In the genomic region with DNA sequence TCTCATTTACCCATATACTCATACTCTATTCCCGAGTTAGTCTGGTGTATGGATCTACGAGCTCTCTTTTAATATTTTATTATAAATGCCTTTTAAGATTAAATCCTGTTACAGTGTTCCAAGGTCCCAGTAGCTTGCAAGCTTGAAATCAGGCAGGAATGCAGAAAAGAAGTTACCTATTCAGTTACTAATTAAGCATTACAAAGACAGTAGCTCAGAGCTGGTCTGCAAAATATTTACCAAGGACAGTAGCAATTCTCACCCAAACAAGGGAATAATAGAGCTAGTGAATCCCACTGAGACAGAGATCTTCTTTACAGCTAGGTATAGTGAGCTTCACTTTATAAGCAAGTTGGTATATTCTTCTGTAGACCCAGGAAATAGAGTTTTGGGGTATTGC, we compare ENCODE assay signal across 31 mouse cellular contexts. TPM values are rescaled to one million over a fixed set of nuclear protein-coding genes. Genes with fewer than 3 reads are reported as not detected.
"Had no signal": no experiment of that assay in that cellular context is flagged by ENCODE, and none has a peak within 500 bp of the region (broad histone marks: within the 10 kb centered on the region; RNA-seq: fewer than 3 reads in every experiment).

No protein-coding gene starts in this region.

RNA-seq across cellular contexts. Expression of a gene that starts 46.3 kb away (rescaled TPM):
- polyA plus RNA-seq: limb, embryonic 10.5 days; limb, embryonic 11.5 days; limb, embryonic 12.5 days; limb, embryonic 13.5 days; limb, embryonic 14.5 days; limb, embryonic 15.5 days; liver, adult 2 months; liver, embryonic 11.5 days; liver, embryonic 12.5 days; liver, embryonic 13.5 days; liver, embryonic 14.5 days; liver, embryonic 15.5 days; liver, embryonic 16.5 days; liver, postnatal 0 days; lung, adult 2 months; lung, embryonic 14.5 days; lung, embryonic 15.5 days; lung, embryonic 16.5 days; lung, postnatal 0 days; macrophage; midbrain, embryonic 10.5 days; midbrain, embryonic 11.5 days; midbrain, embryonic 12.5 days; midbrain, embryonic 13.5 days; midbrain, embryonic 14.5 days; midbrain, embryonic 15.5 days; midbrain, embryonic 16.5 days; midbrain, postnatal 0 days; myocyte; neural tube, embryonic 11.5 days; neural tube, embryonic 12.5 days had no signal
